Mouse (Mus musculus) gonadal fat pad, adult 2 months (tissue): Measurements from ENCODE around the gene Rnf126. TPM values are rescaled to one million over a fixed set of nuclear protein-coding genes. Genes with fewer than 3 reads are reported as not detected.

Experiments
- DNase-seq: peaks from one replicate; pipeline ENCODE4 v3.0.0-alpha.2; 2012; ENCODE audit warnings: low read depth
- polyA plus RNA-seq: library from polyadenylated mRNA; depleted of rRNA; stranded (reverse); fragments of >200 nt; gene quantifications from 2 replicates; pipeline ENCODE4 v1.2.3, GENCODE M21; 2012; rRNA removed

Gene Rnf126
- polyA plus RNA-seq, 1 experiment, result 80.0 TPM

GRCm38 (mm10) chr10:79729357-79729965 is 37.3 kb downstream of the Rnf126 start:
- DNase-seq, result no peak

DNA sequence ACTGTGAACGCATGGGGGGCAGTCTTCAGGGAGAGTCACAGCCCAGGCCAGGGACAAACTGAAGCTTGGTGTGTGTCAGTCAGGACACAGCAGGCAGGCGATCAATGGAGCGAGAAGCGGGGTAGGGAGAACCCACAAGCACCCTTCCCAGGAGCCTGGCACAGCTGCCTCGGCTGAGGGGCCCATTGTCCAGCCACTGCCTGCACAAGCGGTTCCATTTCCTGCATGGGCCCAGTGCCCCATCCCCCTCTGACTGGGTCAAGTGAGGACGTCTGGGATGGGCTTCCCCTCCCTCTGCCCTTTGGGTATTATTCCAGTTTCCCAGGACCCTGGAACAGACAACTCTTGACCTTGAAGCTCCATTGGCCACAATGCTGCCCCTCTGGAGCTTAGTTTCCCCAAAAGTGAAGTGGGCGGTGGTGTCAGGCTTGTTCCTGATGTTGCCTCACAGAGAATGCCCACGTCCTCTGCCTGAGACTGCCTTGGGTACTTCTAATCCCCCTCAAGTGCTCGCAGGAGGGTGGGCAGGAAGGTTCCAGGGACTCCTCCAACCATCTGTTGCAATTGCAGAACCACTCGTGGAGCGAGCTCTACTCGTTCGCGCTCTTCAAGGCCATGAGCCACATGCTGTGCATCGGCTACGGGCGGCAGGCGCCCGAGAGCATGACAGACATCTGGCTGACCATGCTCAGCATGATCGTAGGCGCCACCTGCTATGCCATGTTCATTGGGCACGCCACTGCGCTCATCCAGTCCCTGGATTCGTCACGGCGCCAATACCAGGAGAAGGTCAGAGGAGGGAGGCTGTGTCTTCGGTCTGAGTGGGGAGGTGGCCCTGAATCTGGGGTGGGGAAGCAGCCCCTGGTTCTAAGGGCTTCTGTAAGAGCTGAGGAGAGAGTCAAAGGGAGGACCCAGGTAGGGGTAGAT is 38.2 kb downstream of the Rnf126 start:
- no peak for DNase-seq

GRCm38 (mm10) chr10:79726090-79726489 is 40.7 kb downstream of the Rnf126 start:
- DNase-seq, result no peak

DNA sequence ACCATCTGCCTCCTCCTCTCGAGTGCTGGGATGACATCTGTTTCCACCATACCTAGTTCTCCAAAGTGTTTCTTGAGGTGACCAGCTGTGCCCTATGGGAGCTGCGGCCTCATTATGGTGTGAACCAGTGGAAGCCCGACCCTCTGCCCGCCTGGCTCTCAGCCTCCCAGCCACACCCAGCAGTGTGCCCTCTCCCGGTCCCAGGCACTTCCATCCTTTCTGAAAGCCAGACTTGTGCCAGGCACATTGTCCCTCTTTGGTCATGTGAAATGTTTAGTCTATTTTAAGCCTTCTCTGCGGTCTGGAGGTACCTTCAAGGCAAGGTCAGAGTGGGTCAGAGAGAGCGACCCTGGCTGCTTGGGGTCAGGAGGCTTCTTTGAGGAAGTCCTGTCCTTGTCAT is 43.1 kb downstream of the Rnf126 start:
- DNase-seq, result no peak

- DNase-seq, result no peak
Observed at GRCm38 (mm10) chr10:79723047-79723446, 43.7 kb downstream of the Rnf126 start.

DNA sequence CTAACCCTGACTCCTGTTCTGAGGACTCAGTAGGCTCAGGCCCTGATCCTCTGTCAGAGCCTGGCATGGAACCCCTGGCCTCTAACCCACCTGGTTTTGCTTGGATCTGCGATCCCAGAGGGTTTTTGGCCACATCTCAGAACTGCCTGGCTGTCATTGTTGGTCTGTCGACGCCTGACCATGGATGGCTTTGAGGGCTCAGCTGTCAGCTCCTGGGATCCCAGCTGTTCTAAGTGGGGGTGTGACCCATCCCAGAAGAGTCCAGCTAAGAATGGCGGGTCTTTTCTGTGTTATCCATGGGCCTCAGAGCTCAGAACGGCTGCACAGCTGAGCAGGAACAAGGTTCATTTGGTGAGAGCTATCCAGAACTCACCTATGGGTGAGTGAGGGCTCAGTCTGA is 45.7 kb downstream of the Rnf126 start:
- no peak for DNase-seq

GRCm38 (mm10) chr10:79717640-79718357 is 49.0 kb downstream of the Rnf126 start:
- no peak for DNase-seq

- no peak for DNase-seq
Observed at GRCm38 (mm10) chr10:79716988-79717355, 49.8 kb downstream of the Rnf126 start.

DNA sequence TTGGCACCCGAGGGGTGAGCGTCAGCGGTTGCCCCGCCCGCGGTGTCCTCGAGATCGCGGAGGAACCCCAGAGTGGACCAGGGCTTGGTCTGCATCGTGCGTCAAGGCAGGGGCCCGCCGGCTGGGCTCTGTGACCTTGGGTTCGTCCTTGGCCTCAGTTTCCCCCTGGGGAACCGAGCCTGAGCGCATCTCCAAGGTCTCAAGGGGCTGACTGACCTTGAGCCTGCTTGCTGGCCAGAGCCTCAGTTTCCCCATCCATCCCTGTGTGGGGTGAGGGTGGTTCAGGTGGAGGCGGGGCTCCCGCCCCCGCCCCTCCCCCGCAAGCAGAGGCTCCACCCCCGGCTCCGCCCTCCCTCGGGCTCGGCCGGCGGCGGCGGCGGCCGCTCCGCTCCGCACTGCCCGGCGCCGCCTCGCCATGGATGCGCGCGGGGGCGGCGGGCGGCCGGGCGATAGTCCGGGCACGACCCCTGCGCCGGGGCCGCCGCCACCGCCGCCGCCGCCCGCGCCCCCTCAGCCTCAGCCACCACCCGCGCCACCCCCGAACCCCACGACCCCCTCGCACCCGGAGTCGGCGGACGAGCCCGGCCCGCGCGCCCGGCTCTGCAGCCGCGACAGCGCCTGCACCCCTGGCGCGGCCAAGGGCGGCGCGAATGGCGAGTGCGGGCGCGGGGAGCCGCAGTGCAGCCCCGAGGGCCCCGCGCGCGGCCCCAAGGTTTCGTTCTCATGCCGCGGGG is 50.3 kb downstream of the Rnf126 start, which contains the start of gene Hcn2:
Hcn2 (plus strand) TSS at position 381 of the 734 bp plus-strand sequence.
- DNase-seq, result no peak

DNA sequence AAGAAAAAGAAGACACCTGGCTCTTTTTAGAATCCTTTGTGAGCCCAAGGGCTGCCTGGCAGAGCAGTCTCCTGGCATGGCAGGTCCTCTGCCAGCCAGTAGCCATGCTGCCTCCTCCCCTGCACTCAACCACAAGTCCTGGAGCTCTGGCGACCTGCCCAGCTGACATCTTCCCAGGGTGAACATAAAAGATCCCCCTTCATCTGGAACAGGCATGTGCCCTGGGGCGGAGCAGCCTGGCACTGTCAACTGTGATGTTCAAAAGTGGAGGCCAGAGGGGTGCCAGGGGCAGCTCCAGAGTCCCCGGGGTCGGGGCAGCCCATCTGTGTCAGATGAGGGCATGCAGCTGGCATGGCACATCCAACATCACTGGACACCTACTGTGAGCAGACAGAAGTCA is 51.8 kb downstream of the Rnf126 start:
- no peak for DNase-seq

DNA sequence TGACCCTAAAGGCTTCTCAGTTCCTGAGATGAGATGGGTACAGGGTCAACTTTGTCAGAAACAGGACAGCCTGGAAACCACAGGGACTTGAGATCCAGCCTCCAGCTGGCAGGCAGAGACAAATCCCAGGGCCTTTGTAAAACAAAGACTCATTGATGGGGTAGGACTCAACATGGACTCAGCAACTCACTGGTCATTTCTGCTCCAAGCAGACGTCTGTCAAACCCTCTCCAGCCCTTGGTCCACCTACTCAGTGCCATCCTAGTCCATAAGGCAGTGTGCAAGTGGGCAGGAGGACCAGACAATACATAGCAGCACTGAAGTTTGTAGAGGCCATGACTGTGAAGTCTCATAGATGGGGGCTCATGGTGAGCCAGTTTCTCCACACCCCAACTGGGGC is 53.6 kb downstream of the Rnf126 start:
- no peak for DNase-seq

DNA sequence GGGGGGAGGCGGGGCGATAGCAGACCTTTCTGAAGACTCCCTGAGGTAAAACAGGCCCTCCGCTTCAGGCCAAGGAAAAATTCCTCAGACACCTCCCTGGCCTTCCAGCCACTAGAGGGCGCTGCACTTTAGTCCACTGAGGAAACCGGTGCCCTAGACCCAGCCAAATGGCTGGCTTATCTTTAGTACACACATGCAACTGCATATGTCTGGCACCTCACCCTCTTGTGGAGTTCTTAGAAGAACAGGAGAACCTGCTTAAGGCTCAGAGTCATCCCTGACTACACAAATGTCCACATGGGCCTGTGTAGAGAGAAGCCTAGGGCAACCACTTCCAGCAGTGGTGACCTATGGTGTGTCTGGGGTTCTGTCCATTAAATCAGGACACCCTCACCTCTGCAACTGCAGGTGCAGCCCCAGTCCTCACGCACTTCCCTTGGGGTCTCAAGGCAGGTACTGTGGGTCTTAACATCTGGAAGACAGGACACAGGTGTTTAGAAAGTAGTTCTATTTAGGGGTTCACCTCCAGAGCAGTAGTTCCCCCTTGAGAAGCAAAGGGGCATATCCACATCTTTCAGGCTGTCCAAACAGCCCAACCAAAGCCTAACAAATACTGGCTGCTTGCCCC is 54.1 kb downstream of the Rnf126 start:
- no peak for DNase-seq

- no peak for DNase-seq
Observed at GRCm38 (mm10) chr10:79712029-79712428, 54.7 kb downstream of the Rnf126 start.

GRCm38 (mm10) chr10:79709307-79709706 is 57.4 kb downstream of the Rnf126 start:
- no peak for DNase-seq

DNA sequence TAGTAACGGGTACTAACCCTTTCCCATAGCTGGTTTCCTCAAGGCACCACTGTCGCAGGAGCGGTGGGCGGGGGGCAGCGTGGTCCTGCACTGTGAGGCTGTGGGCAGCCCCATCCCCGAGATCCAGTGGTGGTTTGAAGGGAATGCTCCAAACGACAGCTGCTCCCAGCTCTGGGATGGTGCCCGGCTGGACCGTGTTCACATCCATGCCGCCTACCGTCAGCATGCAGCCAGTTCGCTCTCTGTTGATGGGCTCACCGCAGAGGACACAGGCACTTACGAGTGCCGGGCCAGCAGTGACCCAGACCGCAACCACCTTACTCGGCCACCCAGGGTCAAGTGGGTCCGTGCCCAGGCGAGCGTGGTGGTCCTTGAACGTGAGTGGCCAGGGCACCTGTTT is 58.1 kb downstream of the Rnf126 start:
- no peak for DNase-seq

Other genes starting within 250 kb of the Rnf126 start
- 38.2 and 43.0 TPM in 2 replicates for gene Plpp2, start 233.2 kb downstream of the Rnf126 start, polyA plus RNA-seq
- 48.4 and 58.7 TPM in 2 replicates for gene Mier2, start 211.8 kb downstream of the Rnf126 start, polyA plus RNA-seq
- gene Theg, start 179.6 kb downstream of the Rnf126 start, polyA plus RNA-seq, result 1.3 and 2.1 TPM in 2 replicates
- gene C2cd4c, start 152.9 kb downstream of the Rnf126 start, polyA plus RNA-seq, result 0.16 and 0.23 TPM in 2 replicates
- 4.1 and 5.2 TPM in 2 replicates for gene Shc2, start 129.0 kb downstream of the Rnf126 start, polyA plus RNA-seq
- not detected in 2 replicates for gene Odf3l2, start 121.2 kb downstream of the Rnf126 start, polyA plus RNA-seq
- gene Madcam1, start 102.4 kb downstream of the Rnf126 start, polyA plus RNA-seq, result 0.32 and 0.35 TPM in 2 replicates
- 52.4 and 53.2 TPM in 2 replicates for gene Tpgs1, start 97.6 kb downstream of the Rnf126 start, polyA plus RNA-seq
- gene Cdc34, start 84.8 kb downstream of the Rnf126 start, polyA plus RNA-seq, result 125 and 180 TPM in 2 replicates
- 0.24 and 0.42 TPM in 2 replicates for gene Gzmm, start 77.9 kb downstream of the Rnf126 start, polyA plus RNA-seq
- 595 and 686 TPM in 2 replicates for gene Bsg, start 62.5 kb downstream of the Rnf126 start, polyA plus RNA-seq
- 1.6 and 1.8 TPM in 2 replicates for gene Hcn2, start 50.3 kb downstream of the Rnf126 start, polyA plus RNA-seq
- gene Polrmt, start 20.4 kb downstream of the Rnf126 start, polyA plus RNA-seq, result 39.4 and 48.1 TPM in 2 replicates
- gene Fgf22, start 11.9 kb downstream of the Rnf126 start, polyA plus RNA-seq, result not detected in 2 replicates
- gene Fstl3, start 10.3 kb upstream of the Rnf126 start, polyA plus RNA-seq, result 41.0 and 43.3 TPM in 2 replicates
- 0.13 and 0.23 TPM in 2 replicates for gene Prss57, start 24.0 kb upstream of the Rnf126 start, polyA plus RNA-seq
- gene Palm, start 26.6 kb upstream of the Rnf126 start, polyA plus RNA-seq, result 49.8 and 51.9 TPM in 2 replicates
- 0.59 and 0.86 TPM in 2 replicates for gene Misp, start 54.0 kb upstream of the Rnf126 start, polyA plus RNA-seq
- gene Ptbp1, start 87.5 kb upstream of the Rnf126 start, polyA plus RNA-seq, result 207 and 326 TPM in 2 replicates
- gene Prtn3, start 107.5 kb upstream of the Rnf126 start, polyA plus RNA-seq, result 6.6 and 7.0 TPM in 2 replicates
- 10.3 and 11.5 TPM in 2 replicates for gene Plppr3, start 107.7 kb upstream of the Rnf126 start, polyA plus RNA-seq
- 0.56 and 0.74 TPM in 2 replicates for gene Elane, start 119.3 kb upstream of the Rnf126 start, polyA plus RNA-seq
- 6,877 and 11,546 TPM in 2 replicates for gene Cfd, start 123.9 kb upstream of the Rnf126 start, polyA plus RNA-seq
- gene Med16, start 142.0 kb upstream of the Rnf126 start, polyA plus RNA-seq, result 66.8 and 67.5 TPM in 2 replicates
- gene Gm26602, start 143.9 kb upstream of the Rnf126 start, polyA plus RNA-seq, result not detected in 2 replicates
- 7.9 and 8.3 TPM in 2 replicates for gene Kiss1r, start 150.0 kb upstream of the Rnf126 start, polyA plus RNA-seq
- 106 and 120 TPM in 2 replicates for gene R3hdm4, start 154.3 kb upstream of the Rnf126 start, polyA plus RNA-seq
- gene Arid3a, start 160.1 kb upstream of the Rnf126 start, polyA plus RNA-seq, result 3.2 and 3.7 TPM in 2 replicates
- 33.0 and 42.6 TPM in 2 replicates for gene Wdr18, start 193.2 kb upstream of the Rnf126 start, polyA plus RNA-seq
- 0.36 and 0.46 TPM in 2 replicates for gene Grin3b, start 203.8 kb upstream of the Rnf126 start, polyA plus RNA-seq
- gene Tmem259, start 217.4 kb upstream of the Rnf126 start, polyA plus RNA-seq, result 201 and 219 TPM in 2 replicates
- gene Cnn2, start 221.6 kb upstream of the Rnf126 start, polyA plus RNA-seq, result 68.5 and 75.3 TPM in 2 replicates
- 5.5 and 8.5 TPM in 2 replicates for gene Abca7, start 229.5 kb upstream of the Rnf126 start, polyA plus RNA-seq
- gene Arhgap45, start 249.7 kb upstream of the Rnf126 start, polyA plus RNA-seq, result 16.4 and 20.1 TPM in 2 replicates